Mouse (Mus musculus): ENCODE results near the gene Gm12355.

The Gm12355 gene

GRCm38 (mm10) chr11:98582030-98582388, 43.5 kb downstream of the Gm12355 start:
- DNase-seq (ENCODE audit: low read depth, low spot score): no peak

- DNase-seq (ENCODE audit: low read depth, low spot score): no peak
Measured at GRCm38 (mm10) chr11:98581286-98582029, 44.0 kb downstream of the Gm12355 start.

- DNase-seq (ENCODE audit: low read depth, low spot score): no peak
Measured at GRCm38 (mm10) chr11:98580301-98581121, 45.0 kb downstream of the Gm12355 start.

GRCm38 (mm10) chr11:98577776-98578175, 47.7 kb downstream of the Gm12355 start:
- no peak for DNase-seq (ENCODE audit: low read depth, low spot score)
